Mouse (Mus musculus) cerebellum, adult 2 months (tissue): ENCODE measurements around the gene Btnl2. TPM values are rescaled to one million over a fixed set of nuclear protein-coding genes. Genes with fewer than 3 reads are reported as not detected.

ENCODE experiments used
- DNase-seq, 2 experiments: peaks; one replicate each; pipeline ENCODE4 v3.0.0; 2021
- H3K27ac ChIP-seq: fragments of 200-500 bp; 2 replicates; pipeline ENCODE4 v1.5.1; 2012; ENCODE audit warnings: low read length, control low read depth, inconsistent platforms; ENCODE audit not compliant: insufficient read depth
- H3K27me3 ChIP-seq: fragments of 200-500 bp; 2 replicates; pipeline ENCODE4 v1.6.1; 2012; ENCODE audit warnings: inconsistent platforms, mild to moderate bottlenecking, low read length, moderate library complexity; ENCODE audit not compliant: control insufficient read depth, insufficient read depth
- H3K4me1 ChIP-seq: fragments of 200-500 bp; 2 replicates; pipeline ENCODE4 v1.6.1; 2011; ENCODE audit warnings: low read length; ENCODE audit not compliant: control insufficient read depth, insufficient read depth
- H3K4me3 ChIP-seq: fragments of 200-500 bp; replicated peaks from 2 replicates; pipeline ENCODE3; 2011; ENCODE audit warnings: mild to moderate bottlenecking, low read depth, low read length, control low read depth; ENCODE audit not compliant: insufficient read depth
- CTCF ChIP-seq: fragments of 200-500 bp; IDR thresholded peaks from 2 replicates; pipeline ENCODE4 v1.5.1; 2011; ENCODE audit warnings: low read depth, mild to moderate bottlenecking, control low read depth, low read length, moderate library complexity, borderline replicate concordance; ENCODE audit not compliant: insufficient read depth
- POLR2A ChIP-seq: fragments of 200-500 bp; IDR thresholded peaks from 2 replicates; pipeline ENCODE4 v1.6.1; 2011; ENCODE audit warnings: low read length, control low read depth, borderline replicate concordance; ENCODE audit not compliant: insufficient read depth
- WGBS: fragments of 180-500 bp; shearing (Covaris S2); methylation state at CpG from one replicate; pipeline ENCODE4 v1.1.7; 2018; 5-methylcytosine and 5-hydroxymethylcytosine counted together
- polyA plus RNA-seq: library from polyadenylated mRNA; depleted of rRNA; stranded (reverse); fragments of >200 nt; gene quantifications from 2 replicates; pipeline ENCODE4 v1.2.3, GENCODE M21; 2012

Btnl2 gene
- polyA plus RNA-seq, 1 experiment = not detected

- no peak overlapping the region for H3K27ac ChIP-seq
- DNase-seq = no peak
- H3K27me3 ChIP-seq = no peaks in the 10 kb centered on the region
- no peak for TF ChIP-seq CTCF
- no peak for TF ChIP-seq POLR2A
- 41% methylated on average over 1 of the region's 1 CpGs for WGBS
- H3K4me3 ChIP-seq = no peak overlapping the region
- H3K4me1 ChIP-seq = no peaks in the 10 kb centered on the region
Observed at GRCm38 (mm10) chr17:34312185-34312584, 42.4 kb upstream of the Btnl2 start.

- TF ChIP-seq CTCF (peak; percentile 87), POLR2A (no peak)
- Histone ChIP-seq H3K4me3 (no peak overlapping the region), H3K27me3 (no peaks in the 10 kb centered on the region), H3K4me1 (no peaks in the 10 kb centered on the region), H3K27ac (no peak overlapping the region)
- WGBS = 31% methylated on average over 3 of the region's 3 CpGs
- peak; percentile 47 to 63 for DNase-seq
Observed at GRCm38 (mm10) chr17:34313393-34313792, 41.2 kb upstream of the Btnl2 start.

- 57% methylated on average over 9 of the region's 9 CpGs for WGBS
- H3K27ac ChIP-seq = no peak overlapping the region
- no peak for TF ChIP-seq CTCF
- no peak for TF ChIP-seq POLR2A
- no peak for DNase-seq
- H3K4me3 ChIP-seq = no peak overlapping the region
- no peaks in the 10 kb centered on the region for H3K27me3 ChIP-seq
- H3K4me1 ChIP-seq = no peaks in the 10 kb centered on the region
Observed at GRCm38 (mm10) chr17:34314286-34314685, 40.3 kb upstream of the Btnl2 start.

- DNase-seq = no peak
- no peak overlapping the region for H3K4me3 ChIP-seq
- no peaks in the 10 kb centered on the region for H3K27me3 ChIP-seq
- no peaks in the 10 kb centered on the region for H3K4me1 ChIP-seq
- TF ChIP-seq POLR2A = no peak
- no peak for TF ChIP-seq CTCF
- H3K27ac ChIP-seq = no peak overlapping the region
- 79% methylated on average over 1 of the region's 1 CpGs for WGBS
Observed at GRCm38 (mm10) chr17:34315512-34315911, 39.1 kb upstream of the Btnl2 start.

- no peak for DNase-seq
- Histone ChIP-seq H3K27me3 (no peaks in the 10 kb centered on the region), H3K4me1 (no peaks in the 10 kb centered on the region), H3K27ac (no peak overlapping the region), H3K4me3 (no peak overlapping the region)
- TF ChIP-seq CTCF (no peak), POLR2A (no peak)
- 77% methylated on average over 2 of the region's 2 CpGs for WGBS
Observed at GRCm38 (mm10) chr17:34316697-34317096, 37.9 kb upstream of the Btnl2 start.

- WGBS = 24% methylated on average over 2 of the region's 2 CpGs
- Histone ChIP-seq H3K27ac (no peak overlapping the region), H3K4me1 (no peaks in the 10 kb centered on the region), H3K4me3 (no peak overlapping the region), H3K27me3 (no peaks in the 10 kb centered on the region)
- no peak for DNase-seq
- TF ChIP-seq POLR2A (no peak), CTCF (no peak)
Observed at GRCm38 (mm10) chr17:34317275-34317674, 37.3 kb upstream of the Btnl2 start.

GRCm38 (mm10) chr17:34325436-34325835, 29.2 kb upstream of the Btnl2 start, which contains the start of gene H2-Eb2:
Gene H2-Eb2 (plus strand): TSS chr17:34325665.
- 40% methylated on average over 4 of the region's 4 CpGs for WGBS
- TF ChIP-seq CTCF (no peak), POLR2A (no peak)
- H3K4me1 ChIP-seq = no peaks in the 10 kb centered on the region
- no peak within 1 kb of the TSS for H3K4me3 ChIP-seq
- no peak for DNase-seq
- H3K27me3 ChIP-seq = no peaks in the 10 kb centered on the region
- no peak within 1 kb of the TSS for H3K27ac ChIP-seq

- no peak for TF ChIP-seq POLR2A
- H3K4me1 ChIP-seq = no peaks in the 10 kb centered on the region
- 66% methylated on average over 3 of the region's 3 CpGs for WGBS
- H3K4me3 ChIP-seq = no peak overlapping the region
- no peaks in the 10 kb centered on the region for H3K27me3 ChIP-seq
- no peak overlapping the region for H3K27ac ChIP-seq
- DNase-seq = no peak
Observed at GRCm38 (mm10) chr17:34326373-34326772, 28.2 kb upstream of the Btnl2 start.

- 82% methylated on average over 2 of the region's 2 CpGs for WGBS
- DNase-seq = no peak
- no peak overlapping the region for H3K27ac ChIP-seq
- no peak overlapping the region for H3K4me3 ChIP-seq
- H3K4me1 ChIP-seq = no peaks in the 10 kb centered on the region
- TF ChIP-seq POLR2A (no peak), CTCF (no peak)
- no peaks in the 10 kb centered on the region; the same call in 1 of the 2 replicates for H3K27me3 ChIP-seq
Observed at GRCm38 (mm10) chr17:34329807-34330206, 24.8 kb upstream of the Btnl2 start.
